ENCODE assay signal across 10 mouse cellular contexts in the genomic region with DNA sequence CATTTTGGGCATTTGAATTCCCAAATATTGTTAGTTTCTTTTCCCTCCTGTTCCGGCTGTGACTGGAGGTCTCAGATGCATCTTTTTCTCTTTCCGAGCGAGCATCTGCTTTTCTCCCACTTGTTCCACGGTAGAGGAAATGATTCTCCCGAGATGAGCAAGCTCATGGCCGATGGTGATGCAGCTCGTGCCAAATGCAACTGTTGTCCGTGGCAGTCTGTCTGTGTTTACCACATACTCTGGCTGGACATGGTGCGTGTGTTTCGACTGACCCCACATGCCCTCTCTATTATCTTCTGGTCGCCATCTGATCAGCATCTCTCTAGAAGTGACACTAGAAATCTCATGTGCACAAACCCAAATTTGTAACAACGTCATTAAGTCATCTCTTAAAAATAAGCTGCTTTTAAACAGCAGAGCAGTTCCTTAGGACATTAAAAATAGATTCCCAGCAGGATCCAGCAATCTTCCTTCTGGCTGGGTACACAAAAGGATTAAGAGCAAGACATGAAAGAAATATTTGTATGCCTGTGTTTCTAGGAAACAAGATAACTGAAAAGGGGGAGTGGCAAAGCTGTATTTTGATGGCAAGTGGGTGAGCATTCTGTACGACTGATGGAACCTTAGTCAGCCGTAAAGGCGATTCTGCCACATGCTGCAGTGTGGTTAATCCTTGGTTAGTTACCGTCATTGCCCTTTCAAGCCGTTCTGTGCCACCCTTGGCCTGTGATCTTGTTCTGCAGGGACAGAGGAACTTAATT.
DNase-seq lines count a peak whose midpoint lies in the region; ATAC-seq and TF ChIP-seq lines count a peak whose summit lies in the region.
"Had no signal": no experiment of that assay in that cellular context is flagged by ENCODE, and none has a peak within 500 bp of the region (broad histone marks: within the 10 kb centered on the region; RNA-seq: fewer than 3 reads in every experiment).

No protein-coding gene starts in this region.

- H3K4me3 ChIP-seq in left cerebral cortex, adult 2 months, result peak overlapping the region; percentile 4; the same call in 1 of the 2 replicates
- H3K4me3 ChIP-seq: embryonic facial prominence, embryonic 10.5 days had no signal

- no peak for DNase-seq in frontal cortex, postnatal 10 days (ENCODE audit: low spot score in 2 of 2)
- peak in 1 of 2 experiments; percentile 46 for DNase-seq in left cerebral cortex, adult 2 months (ENCODE audit: extremely low spot score in 1 of 2, low spot score in 2 of 2)
- no peak for DNase-seq in left cerebral cortex, postnatal 4 days
- peak; percentile 29 to 55 for DNase-seq in layer of hippocampus, adult 8-10 months (ENCODE audit: low spot score in 2 of 2)
- peak; percentile 47 for DNase-seq in right cerebral cortex, postnatal 25 days
- DNase-seq in thymus, postnatal 0 days (ENCODE audit: low spot score), result no peak
- no peak for DNase-seq in thymus, postnatal 4 days
- DNase-seq: lung, embryonic 14.5 days had no signal

- intact Hi-C loops in left cerebral cortex, adult 2 months (cut with DNase I), result loop anchor here (2.0 kb wide), 1 partner anchor 72 kb away; the partner anchor contains the start of gene Map3k5
- intact Hi-C loops in left cerebral cortex, postnatal 4 days (cut with DNase I), result no loop called here

- H3K27ac ChIP-seq in left cerebral cortex, adult 2 months, result peak overlapping the region; percentile 51
- H3K27ac ChIP-seq: embryonic facial prominence, embryonic 10.5 days had no signal

- peak; percentile 80 for ATAC-seq in frontal cortex, adult (ENCODE audit: low TSS enrichment)

- TF ChIP-seq CTCF in left cerebral cortex, adult 2 months (IDR thresholded peaks at IDR 0.05), result no peak

Comparison
In these comparisons a context has a peak if more than half of its experiments do, and no peak if none do; other contexts are left out.
1. DNase-seq: peak in layer of hippocampus, adult 8-10 months (2 of 2) and right cerebral cortex, postnatal 25 days (single experiment); none in frontal cortex, postnatal 10 days (0 of 2), left cerebral cortex, postnatal 4 days (single experiment), thymus, postnatal 0 days (single experiment) and thymus, postnatal 4 days (single experiment).